Mouse (Mus musculus) brain, embryonic 14.5 days (tissue): ENCODE measurements around the gene Trp53rkb.

ENCODE experiments used
- CTCF ChIP-seq: fragments of 200-500 bp; IDR thresholded peaks from 2 replicates; pipeline ENCODE4 v1.5.1; 2012; ENCODE audit warnings: inconsistent platforms, mild to moderate bottlenecking, moderate library complexity, borderline replicate concordance; ENCODE audit not compliant: insufficient read depth, insufficient read length; ENCODE audit errors: extremely low read depth
- POLR2A ChIP-seq: fragments of 200-500 bp; IDR thresholded peaks from 2 replicates; pipeline ENCODE4 v1.6.1; 2012; ENCODE audit warnings: mild to moderate bottlenecking, inconsistent platforms, borderline replicate concordance; ENCODE audit not compliant: poor library complexity, insufficient read depth, insufficient read length, severe bottlenecking; ENCODE audit errors: extremely low read depth

DNA sequence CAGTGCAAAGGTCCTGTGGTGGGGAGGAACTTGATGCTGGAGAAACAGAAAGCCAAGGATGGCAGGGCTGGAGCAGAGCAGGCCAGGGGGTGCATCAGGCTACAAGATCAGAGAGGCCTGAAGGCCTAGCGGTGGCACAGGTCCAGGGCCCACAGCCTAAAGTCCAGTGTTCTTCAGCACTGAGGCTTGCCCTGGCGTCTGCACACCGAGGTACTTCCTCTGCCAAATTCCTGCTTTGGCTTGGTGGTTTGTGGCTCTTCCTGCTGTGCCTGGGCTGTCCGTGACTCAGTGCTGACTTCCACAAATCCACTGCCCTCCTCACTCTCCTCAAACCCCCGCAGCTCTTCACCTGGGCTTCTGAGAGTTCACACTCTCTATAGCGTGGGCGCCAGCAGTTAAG, 47.9 kb upstream of the Trp53rkb start:
- TF ChIP-seq CTCF, result no peak
- no peak for TF ChIP-seq POLR2A
